Mouse (Mus musculus): Measurements from ENCODE around the gene Creb3.

DNA sequence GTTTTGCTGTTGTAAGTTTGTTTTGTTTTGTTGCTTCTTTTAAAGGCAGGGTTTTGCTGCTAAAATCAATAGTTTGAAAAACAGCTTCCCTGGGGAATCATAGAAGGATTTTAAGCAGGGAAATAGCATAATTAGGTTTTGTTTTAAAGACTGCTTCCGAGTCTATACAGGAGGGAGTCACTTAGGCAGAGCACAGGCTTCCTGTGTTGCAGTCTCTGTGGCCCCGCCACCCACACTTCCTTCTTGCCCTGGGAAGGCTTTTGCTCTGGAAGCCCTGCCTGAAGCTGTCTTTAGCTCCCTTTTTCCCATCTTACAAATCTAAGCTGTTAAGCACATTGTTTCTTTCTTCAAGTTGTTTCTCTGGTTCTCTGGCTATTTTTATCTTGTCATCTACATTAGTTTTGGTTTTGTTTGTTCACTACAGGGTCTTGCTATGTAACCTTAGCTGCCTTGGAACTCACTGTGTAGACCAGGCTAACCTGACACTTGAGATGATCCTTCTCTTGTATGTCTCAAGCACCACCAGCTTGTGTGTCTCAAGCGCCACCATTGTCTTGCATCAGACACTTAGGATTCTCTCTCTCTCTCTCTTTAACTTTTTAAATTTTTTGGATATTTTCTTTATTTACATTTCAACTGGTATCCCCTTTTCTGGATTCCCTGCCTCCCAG, 51.1 kb downstream of the Creb3 start:
- TF ChIP-seq MAX (IDR thresholded peaks at IDR 0.05), result no peak
- TF ChIP-seq CTCF (IDR thresholded peaks at IDR 0.05; ENCODE audit: control insufficient read depth, insufficient read depth, insufficient read length), result no peak
- no peak for TF ChIP-seq USF1 (IDR thresholded peaks at IDR 0.05; ENCODE audit: low read depth)
- no peak for TF ChIP-seq CEBPB (IDR thresholded peaks at IDR 0.05; ENCODE audit: low read depth)
- no peak for TF ChIP-seq FOSL1 (IDR thresholded peaks at IDR 0.05; ENCODE audit: insufficient read depth, low read length, poor library complexity, severe bottlenecking)
